Mouse (Mus musculus) thymus, adult 18-20 months (tissue): ENCODE results near the gene Adam17.

Experiments used
- DNase-seq, 2 experiments: peaks; one replicate each; pipeline ENCODE4 v3.0.0; 2022; ENCODE audit warnings: mixed read lengths in 2 of 2

Gene Adam17

DNA sequence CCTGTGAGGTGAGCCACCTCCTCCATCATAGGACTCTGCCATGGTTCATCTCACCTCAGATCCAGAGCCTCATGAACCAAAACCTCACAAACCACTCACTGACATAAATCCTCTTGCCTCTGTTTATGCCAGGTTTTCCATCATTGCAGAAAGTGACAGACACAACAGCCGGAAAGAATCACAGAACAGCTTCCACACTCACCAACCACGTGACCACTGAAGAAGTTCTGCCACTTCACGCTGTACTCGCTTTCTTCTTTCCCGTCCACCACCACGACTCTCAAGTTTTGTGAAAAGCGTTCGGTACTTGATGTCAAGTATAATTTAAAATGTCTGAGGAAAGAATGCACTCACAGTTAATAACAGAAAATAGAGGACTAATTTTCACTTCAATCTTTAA, 19.8 kb downstream of the Adam17 start:
- no peak for DNase-seq

DNA sequence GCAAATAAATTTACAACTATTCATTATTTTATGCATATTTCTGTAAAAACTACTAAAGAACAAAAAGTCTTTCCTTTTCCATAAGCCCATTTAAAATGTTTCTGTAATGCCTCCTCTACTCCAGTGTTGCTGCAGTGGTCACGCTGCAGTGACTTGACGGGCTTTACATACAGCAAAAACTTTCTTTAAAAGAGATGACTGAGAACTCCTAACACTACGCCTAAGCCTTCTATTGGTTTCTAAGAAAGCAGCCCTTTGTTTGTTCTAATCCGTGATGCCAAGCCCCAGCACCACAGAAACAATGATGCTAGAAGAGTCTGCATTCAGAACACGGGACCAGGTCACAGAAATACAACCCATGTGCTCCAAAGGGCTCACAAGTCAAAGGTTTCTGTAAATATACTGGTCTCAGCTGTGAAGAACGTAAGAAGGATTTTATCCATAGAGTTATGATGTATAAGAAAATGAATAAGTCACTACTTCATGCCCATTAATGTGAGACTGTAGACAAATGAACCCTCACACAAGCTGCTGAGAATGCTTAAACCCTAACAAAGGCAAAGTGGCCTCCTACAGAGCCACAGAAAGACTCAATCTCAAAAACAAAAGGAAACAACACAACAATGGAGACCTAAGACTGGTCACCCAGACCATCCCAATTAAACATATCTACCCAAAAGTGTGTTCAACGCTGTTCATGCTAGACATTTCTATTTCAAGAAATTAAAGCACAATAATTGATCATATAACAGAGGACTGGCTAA, 23.1 kb downstream of the Adam17 start:
- no peak for DNase-seq

DNA sequence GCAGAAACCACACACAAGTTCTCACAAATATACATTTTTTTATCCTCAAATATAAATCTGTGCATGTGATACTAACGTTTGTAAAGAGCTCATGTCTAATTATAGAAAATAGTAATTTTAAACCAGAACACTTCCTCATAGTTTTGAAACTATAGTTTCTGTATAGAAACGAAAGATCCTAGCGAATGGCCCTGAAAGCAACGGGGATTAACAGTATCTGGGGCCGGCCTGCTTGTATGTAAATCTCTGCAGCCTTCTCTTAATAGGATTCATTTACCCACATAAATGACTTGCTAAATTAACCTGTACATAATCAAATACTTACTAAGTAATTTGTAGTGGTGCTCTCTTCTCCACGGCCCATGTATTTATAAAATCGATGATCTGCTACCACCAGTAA, 26.5 kb downstream of the Adam17 start:
- no peak for DNase-seq

DNA sequence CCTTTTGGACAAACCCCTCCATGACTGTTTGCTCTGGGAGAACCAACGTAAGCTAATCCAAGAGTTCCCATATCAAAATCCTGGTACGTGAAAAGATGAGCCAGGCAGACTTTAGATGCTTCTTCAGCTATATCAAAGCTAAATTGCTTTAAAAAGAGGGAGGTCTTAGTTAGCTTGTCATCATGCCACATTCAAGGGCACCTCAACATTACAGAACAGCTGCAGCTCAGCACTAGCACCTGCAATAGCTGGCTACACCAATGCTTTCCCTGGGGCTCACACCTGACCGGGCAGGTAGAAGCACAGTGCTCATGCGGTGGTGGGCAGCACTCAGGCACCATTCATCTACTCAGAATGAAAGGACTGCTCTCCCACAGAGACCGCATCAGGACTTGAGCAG, 32.8 kb downstream of the Adam17 start:
- no peak for DNase-seq

DNA sequence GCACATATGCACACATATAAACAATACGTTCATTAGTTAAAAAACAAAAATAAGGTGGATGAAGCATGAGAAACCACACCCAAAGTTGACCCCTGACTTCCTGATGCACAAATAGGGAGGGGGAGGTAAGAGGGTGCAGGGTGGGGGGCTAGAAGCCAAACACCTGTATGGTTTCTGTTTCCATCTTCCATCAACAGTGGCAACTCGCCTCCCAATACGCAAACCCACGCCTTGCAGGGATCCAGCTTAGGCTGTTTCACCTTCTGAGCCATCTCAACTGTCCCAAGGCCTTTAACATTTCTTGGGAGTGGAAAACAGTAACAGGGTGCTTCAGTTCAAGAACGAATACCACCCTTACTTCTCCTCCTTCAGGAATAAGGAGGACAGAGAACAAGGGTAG, 36.3 kb downstream of the Adam17 start:
- DNase-seq: no peak

DNA sequence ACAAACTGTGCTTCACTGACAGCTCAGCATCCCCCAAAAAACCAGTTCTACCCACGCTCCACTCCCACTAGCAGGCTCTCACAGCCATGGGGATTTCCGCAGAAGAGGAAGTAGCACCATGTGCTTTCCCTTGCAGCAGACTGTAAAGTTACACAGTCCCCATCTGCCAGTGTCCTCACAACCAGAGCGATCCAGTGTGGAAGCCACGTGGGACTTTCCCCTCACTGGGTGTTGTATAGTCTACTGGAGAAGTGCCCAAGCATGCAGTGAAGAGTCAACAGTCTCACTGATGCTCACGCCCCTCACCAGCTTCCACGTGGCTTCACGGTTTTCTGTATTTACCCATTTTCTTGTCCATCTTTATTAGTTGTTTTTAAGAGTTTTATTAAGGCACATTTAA, 37.6 kb downstream of the Adam17 start:
- peak in 1 of 2 experiments; percentile 34 for DNase-seq

DNA sequence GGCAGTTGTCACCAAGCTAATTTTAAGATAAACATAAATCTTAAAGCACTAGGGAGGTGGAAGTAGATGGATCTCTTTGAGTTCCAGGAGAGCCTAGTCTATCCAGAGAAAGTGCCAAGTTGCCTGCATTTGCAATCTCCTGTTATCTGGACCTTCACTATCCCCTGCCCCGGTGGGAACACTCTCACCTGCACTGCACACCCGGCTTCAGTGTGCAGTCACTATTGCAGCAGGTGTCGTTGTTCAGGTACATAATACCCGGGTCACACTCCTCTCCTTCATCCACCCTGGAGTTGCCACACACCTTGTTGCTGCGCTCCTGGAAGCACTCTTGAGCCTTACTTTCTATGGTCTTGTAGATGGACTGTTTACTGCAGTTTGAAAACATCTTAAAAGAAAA, 39.7 kb downstream of the Adam17 start:
- DNase-seq: no peak

DNA sequence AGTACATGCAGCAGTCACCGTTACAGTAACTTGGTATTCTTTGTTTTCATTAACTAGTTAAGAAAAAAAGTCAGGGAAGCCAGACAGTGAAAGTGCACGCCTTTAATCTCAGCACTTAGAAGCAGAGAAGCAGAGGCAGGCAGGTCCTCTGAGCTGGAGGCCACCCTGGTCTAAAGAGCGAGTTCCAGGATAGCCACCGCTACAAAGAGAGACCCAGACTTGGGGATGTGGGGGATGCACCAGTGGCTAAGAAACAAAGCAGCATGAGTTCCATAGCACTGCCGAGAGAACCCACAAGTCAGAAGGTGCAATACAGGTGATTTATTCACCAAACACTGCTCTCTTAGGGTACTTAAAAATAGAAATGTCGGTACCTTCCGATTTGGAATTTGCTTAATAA, 40.4 kb downstream of the Adam17 start:
- no peak for DNase-seq

DNA sequence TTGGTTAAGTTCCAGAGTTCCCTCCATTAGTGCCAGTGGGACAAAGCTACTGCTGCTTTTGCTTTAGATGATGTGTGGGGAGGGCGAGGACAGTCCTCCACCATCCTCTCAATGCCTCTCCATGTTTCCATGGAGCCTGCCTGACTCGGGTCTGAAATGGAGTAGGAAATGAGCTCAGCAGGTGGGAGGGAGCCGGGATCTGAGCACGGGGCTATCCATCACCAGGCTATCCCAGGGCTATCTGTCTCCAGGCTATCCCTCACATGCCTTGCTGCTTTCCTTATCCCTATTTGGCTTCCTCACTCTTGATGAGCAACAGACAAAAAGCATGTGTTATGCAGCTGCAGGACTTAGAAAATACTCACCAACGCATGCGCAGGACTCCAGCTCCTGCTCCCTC, 41.7 kb downstream of the Adam17 start:
- no peak for DNase-seq

DNA sequence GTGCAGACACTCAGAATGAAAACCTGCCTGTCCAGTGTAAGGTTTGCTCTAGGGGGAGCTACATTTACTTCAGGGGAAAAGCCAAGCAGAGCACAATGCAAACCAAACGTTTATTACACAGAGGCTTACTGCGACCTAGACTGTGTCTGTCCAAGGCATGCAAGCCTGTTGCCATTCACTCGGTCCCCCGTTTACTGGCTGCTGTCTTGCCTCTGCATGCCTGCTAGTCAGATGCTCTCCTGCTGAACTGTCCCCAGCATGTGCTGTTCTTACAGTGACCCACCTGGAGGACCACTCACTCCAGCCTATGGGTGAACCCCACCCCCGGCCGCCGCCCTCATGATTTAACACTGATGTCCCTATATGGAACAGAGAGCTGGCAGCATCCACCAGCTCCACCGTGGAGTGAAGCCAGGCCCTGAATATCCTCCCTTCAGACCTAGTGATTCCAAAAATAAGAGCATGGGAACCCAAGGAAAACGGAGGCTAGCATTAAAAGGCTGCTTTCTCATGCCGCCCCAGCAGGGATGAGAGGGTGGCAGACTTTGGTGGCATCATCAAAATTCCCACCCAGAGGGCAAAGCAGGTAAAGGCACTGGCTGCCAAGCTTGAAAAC, 42.4 kb downstream of the Adam17 start:
- no peak for DNase-seq

DNA sequence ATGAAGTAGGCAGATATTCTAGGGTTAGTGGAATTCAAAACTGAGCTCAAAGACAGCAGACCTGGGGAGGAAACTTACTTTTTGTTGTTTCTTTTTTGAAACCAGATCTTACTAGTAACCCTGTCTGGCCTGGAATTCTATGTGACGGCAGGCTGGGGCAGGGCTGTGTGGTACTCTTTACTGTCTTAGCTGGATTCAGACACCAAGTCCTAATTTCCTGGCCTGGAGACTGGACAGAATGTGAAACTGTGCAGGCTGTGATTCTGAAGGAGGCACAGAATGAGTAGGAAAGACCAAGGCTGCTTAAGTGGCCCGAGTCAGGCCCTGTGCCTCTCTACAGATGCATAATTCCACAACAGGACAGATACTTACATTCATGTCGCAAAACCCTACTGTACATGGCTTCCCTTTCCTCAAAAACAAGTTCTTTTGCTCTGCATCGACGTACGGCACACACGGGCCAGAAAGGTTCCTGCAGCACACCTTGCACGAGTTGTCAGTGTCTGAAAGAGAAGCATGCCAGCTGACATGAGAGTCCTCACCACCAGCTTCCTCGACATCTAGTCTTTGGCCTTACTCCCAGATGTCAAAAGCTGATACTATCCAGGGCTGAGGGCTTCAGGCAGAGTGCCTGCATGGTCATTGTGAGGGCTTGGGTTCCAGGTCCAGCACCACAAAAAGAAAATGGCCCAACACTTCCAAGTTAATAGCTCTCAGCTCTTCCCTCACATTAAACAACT, 43.6 kb downstream of the Adam17 start:
- no peak for DNase-seq

DNA sequence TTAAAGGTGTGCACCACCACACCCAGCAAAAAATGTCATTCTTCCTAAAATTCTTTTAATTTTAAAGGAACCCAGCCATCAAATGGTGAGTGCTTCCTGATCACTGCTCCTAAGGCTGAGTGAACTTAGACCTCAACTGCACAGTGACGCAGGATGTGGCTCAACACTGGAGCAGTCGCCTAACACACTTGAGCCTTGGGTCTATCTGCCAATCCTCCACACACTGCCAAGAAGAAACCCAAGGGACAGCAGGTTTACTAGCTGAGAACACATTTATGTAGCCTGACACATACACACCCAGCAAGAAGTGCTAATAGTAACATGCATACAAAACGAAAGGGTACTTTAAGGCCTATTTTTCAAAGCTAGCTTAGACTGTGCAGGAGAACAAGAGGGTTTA, 47.1 kb downstream of the Adam17 start:
- DNase-seq: no peak

DNA sequence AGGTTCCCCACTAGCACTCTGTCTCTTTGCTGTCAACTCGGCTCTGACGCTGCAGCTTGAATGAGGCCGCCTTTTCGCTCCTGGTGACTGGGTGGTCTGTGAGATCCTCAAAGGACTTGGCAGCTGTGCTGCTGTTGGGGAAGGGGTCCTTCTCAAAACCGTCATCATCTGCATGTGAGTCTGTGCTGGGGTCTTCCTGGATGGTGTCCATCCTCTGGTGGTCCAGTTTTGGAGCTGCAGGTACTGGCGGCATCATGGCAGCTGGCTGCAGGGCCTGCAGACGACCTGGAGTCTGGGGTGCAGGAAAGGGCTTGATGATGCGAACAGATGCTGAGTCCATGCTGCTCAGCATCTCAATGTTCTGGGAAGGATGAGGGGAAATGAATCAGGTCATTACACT, 48.2 kb downstream of the Adam17 start:
- DNase-seq: no peak

DNA sequence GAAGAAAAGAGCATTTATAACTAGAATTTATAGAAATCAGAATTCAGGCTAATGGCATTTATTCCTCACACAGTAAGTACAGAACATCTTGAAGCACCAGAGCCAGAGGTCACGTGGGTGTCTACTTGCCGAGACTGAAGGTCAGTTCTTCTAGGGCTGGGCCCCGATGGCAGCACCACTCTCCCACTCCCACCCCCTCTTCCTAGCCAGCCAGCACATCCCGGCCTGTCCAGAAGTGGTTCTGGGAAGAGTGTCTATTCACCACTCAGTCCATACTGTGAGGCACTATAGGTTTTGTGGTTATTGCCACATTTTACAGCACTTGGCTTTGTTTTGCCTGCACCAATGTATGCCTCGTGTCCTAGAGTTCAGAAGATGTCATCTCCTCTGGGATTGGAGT, 49.3 kb downstream of the Adam17 start:
- no peak for DNase-seq

DNA sequence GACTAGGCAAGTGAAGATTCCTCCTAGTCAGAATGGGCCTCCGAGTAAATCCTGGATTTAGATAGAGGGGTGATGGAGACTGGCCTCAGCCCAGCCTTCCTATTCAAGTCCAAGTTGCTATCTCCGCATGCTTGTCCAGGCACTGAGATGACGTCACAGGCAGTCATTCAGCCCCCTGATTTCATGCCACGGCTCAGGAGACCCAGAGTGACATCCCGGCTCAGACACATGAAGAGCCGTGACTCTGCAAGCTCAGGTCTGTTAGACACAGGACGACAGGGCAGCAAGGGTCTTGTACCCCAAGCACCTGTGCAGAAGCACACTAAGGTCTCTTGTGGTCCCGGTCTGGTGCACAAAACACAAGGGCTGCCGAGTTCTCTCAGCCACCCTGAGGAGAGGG, 50.6 kb downstream of the Adam17 start:
- no peak for DNase-seq

DNA sequence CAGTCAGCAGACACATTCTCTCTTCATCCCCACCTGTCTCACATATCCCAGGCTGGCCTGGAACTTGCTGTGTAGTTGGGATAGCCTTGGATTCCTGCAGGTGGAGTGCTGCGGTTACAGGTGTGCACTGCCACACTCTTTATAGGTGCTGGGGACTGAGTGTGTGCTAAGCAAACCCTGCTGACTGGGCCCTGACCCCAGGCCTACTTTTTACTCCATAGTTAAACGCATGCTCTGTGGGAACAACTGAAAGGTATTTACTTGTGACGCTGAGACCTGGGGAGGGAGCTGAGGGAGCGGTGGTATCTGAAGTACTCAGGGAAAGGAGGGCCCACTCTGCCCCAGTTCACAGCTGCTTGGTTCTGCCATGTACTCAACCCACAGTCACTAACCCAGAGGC, 51.1 kb downstream of the Adam17 start:
- DNase-seq: no peak

DNA sequence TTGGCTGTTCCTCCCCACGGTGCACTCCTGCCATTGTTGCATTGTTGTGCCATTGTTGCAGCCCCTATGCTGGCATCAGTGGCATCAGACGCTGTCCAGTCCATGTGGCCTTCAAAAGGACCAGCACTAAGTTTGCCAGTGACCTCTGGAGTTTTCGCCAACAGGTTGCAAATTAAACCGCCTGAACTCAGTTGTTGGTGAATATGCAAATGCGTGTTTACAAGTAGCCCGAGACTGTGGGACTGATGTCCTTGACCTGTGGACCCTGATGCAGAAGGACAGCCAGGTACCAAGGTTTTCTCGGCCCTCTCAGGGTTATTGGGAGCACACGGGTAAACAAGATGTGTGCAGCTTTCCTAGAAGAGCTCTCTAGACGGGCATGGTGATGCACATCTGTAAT, 52.3 kb downstream of the Adam17 start:
- no peak for DNase-seq

DNA sequence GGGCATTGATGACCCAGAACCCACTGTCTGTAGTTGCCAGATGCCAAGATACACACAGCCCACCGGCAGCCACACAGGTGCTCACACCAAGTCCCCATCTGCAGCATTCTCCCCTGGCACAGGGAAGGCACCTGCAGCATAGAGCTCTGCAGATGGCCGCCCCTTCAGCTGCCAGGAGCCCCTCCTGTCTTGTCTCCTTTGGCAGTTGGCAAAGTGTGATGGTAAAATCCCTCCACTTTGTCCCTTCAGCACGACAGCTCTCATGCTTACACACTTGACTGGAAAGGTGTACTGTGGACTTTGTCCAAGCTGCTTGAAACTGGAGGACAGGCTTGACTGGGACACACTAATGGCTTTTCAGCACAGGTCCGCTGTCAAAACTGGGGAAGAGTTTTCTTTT, 53.1 kb downstream of the Adam17 start:
- DNase-seq: no peak

DNA sequence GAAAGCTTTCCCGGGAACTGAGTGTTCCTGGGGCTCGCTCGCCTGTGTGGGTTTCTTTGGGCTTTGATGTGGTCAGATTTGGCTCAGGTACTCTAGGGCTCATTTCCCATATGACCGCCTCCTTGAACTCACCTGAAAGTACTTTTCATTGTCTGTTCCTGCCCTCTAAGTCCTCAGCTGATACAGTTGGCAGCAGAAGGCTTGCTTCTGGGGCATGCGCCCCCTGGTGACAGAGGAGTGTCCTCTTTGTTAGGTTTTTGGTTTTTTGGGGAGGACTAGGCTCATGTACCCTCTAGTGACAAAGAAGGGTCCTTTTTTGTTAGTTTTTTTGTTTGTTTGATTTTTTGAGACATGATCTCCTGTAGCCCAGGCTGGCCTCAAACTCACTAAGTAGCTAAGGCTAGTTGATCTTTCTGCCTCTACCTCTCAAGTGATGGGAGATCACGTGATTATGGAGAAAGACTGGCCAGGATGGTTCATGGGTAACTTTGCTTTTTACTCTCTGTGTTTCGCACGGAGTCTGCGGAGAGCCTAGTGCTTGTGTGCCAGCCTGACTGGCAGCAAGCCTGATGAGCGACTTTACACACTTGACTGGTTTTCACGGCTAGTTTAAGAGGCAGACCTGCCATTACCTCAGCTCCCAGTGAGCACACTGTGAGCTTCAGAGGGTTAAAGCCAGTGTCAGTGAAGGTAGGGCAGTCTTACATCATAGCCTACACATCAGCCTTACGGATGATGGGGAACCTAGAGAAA, 55.1 kb downstream of the Adam17 start:
- DNase-seq: peak; percentile 43 to 64

DNA sequence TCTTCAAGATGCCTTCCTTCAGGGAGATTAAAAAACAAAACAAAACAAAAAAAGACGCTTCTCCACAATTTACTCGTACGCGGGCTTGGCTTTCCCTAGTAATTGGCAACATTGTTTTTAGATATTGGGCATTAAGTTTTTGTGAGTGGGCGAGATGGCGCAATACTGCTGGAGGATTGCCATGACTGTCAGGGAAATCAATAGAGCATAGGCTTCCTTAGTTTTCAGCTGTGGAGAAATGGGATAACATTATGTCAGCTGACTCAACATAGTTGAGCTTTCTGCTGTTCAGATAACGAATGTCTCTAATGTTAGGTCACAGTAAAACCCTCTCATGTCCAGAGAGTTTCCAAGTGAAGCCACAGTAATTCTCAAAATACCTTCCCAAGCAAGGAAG, 56.6 kb downstream of the Adam17 start:
- DNase-seq: no peak

DNA sequence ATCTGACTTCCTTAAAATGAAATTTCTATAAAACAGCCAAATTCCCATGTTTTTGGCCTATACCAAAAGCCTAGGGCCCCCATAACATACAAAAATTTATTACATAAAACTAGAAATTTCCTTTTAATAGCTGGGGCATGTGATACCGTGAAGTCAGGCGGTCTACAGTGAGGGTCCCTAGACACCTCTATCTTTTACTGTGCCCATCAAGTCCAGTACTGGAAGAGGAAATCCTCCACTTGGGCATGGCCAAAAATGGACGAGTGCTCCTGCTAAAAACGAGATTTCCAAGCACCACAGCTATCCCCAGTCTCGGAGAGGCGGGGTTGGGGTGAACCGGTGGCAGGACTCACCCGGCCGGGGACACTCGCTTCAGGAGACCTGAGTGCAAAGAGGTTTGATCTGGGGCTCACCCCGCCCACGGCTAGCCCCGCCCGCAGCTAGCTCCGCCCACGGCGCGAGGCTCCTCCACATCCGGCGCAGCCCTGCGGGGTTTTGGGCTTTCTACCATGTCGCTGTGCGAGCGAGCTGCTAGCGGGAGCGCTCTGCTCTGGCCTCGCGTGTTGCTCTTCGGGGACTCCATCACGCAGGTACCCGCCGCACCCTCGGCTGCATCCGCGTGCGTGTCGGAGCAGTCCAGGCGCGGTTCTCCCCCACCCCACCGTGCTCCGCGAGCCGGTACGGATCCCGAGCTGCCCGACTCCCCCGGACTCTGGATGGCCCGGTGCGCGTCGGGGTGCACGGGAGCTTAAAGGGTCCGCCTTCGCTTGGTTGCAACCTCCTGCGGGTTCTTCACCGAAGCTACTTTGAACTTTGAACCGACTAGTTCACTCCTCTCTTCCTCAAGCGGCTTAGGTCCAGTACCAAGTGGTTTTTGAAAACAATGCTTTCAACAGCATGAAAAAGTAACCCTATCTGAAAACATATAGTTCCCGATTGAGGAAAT, 57.2 kb downstream of the Adam17 start, which contains the start of gene Iah1:
Iah1 (plus strand) TSS at position 467 of the 946 bp plus-strand sequence.
- peak; percentile 84 for DNase-seq

DNA sequence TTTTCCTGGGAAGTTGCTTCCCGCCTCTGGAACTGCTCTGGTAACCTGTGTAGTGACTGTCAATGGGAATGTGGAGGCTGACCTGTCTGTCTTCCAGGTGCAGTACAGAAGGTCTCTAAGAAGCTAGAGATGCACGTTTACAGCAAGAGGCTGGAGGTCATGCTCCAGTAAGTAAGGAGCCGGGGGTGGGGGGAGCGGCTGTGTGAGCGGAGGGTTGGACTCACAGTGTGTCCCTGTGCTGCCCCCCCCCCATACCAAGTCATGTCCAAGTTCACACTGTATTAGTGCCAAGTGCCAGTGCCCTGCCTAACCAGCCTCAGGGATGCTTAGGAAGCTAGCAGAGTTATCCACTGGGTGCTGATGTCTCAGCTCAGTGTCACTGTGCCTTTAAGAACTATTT, 61.2 kb downstream of the Adam17 start:
- no peak for DNase-seq
